Mouse (Mus musculus): ENCODE data around the gene Dpep1.

GRCm38 (mm10) chr8:123188006-123188405 lies 2.0 kb downstream of the Dpep1 start:
- no peak for TF ChIP-seq CTCF (conservative IDR thresholded peaks at IDR 0.05; ENCODE audit: insufficient read depth, insufficient read length, low read depth, low read length)
- no peak for TF ChIP-seq POLR2A (IDR thresholded peaks at IDR 0.05; ENCODE audit: low read depth, low read length)

Data from kidney, adult 2 months (tissue).